Comparison of ENCODE assay signal across 8 mouse cellular contexts in genomic region chr12:65074651-65075050, GRCm38 (mm10). TPM values are rescaled to one million over a fixed set of nuclear protein-coding genes. Genes with fewer than 3 reads are reported as not detected.
DNase-seq lines count a peak whose midpoint lies in the region; ATAC-seq and TF ChIP-seq lines count a peak whose summit lies in the region.

No protein-coding gene starts in this region.

- no peak for DNase-seq in kidney, postnatal 0 days (ENCODE audit: low spot score)
- DNase-seq in kidney, postnatal 14 days: no peak
- no peak for DNase-seq in hindbrain, postnatal 0 days (ENCODE audit: low spot score)
- no peak for DNase-seq in layer of hippocampus, adult 8-10 months (ENCODE audit: low spot score in 2 of 2)
- DNase-seq in gastrocnemius, postnatal 4 days (ENCODE audit: low spot score in 2 of 2): no peak
- DNase-seq in thymus, adult 2 months: no peak

- ATAC-seq in kidney, postnatal 0 days (replicated peaks; ENCODE audit: low FRiP score, low read depth): no peak
- no peak for ATAC-seq in hindbrain, postnatal 0 days
- ATAC-seq in neural tube, embryonic 13.5 days (ENCODE audit: low read depth): no peak

- H3K9me3 ChIP-seq in kidney, postnatal 0 days (replicated peaks; ENCODE audit: low read length): no peaks in the 10 kb centered on the region
- H3K9me3 ChIP-seq in hindbrain, postnatal 0 days (ENCODE audit: low read length): no peaks in the 10 kb centered on the region
- H3K9me3 ChIP-seq in neural tube, embryonic 13.5 days: no peaks in the 10 kb centered on the region

- H3K9ac ChIP-seq in kidney, postnatal 0 days (ENCODE audit: low read depth, low read length): peak overlapping the region; percentile 74; the same call in 1 of the 2 replicates
- H3K9ac ChIP-seq in hindbrain, postnatal 0 days (replicated peaks; ENCODE audit: low read length): no peak overlapping the region
- H3K9ac ChIP-seq in neural tube, embryonic 13.5 days: peak overlapping the region; percentile 60

- H3K36me3 ChIP-seq in kidney, postnatal 0 days (ENCODE audit: insufficient read depth, low read length): no peaks in the 10 kb centered on the region
- no peaks in the 10 kb centered on the region for H3K36me3 ChIP-seq in hindbrain, postnatal 0 days (ENCODE audit: insufficient read depth, low read length)
- H3K36me3 ChIP-seq in neural tube, embryonic 13.5 days: peaks cover 1% of the 10 kb centered on the region; the same call in 1 of the 2 replicates
- no peaks in the 10 kb centered on the region for H3K36me3 ChIP-seq in thymus, adult 2 months (ENCODE audit: control insufficient read depth, insufficient read depth, low read length)

- no peak for TF ChIP-seq CTCF in kidney, postnatal 0 days (IDR thresholded peaks at IDR 0.05; ENCODE audit: low read depth)
- TF ChIP-seq CTCF in cortical plate, adult 2 months (IDR thresholded peaks at IDR 0.05; ENCODE audit: extremely low read depth, insufficient read depth, low read length): no peak
- no peak for TF ChIP-seq CTCF in hindbrain, postnatal 0 days (IDR thresholded peaks at IDR 0.05; ENCODE audit: low read depth)
- TF ChIP-seq CTCF in thymus, adult 2 months (IDR thresholded peaks at IDR 0.05; ENCODE audit: borderline replicate concordance, control insufficient read depth, extremely low read depth, insufficient read depth, low read length, poor library complexity): no peak

- peaks cover 5% of the 10 kb centered on the region; the same call in 1 of the 2 replicates for H3K4me1 ChIP-seq in kidney, postnatal 0 days (replicated peaks; ENCODE audit: insufficient read depth, low read length)
- peaks cover 5% of the 10 kb centered on the region; the same call in 1 of the 2 replicates for H3K4me1 ChIP-seq in cortical plate, adult 2 months (ENCODE audit: control insufficient read depth, insufficient read depth, low read length)
- H3K4me1 ChIP-seq in hindbrain, postnatal 0 days (ENCODE audit: insufficient read depth, low read length): peaks cover 14% of the 10 kb centered on the region
- H3K4me1 ChIP-seq in neural tube, embryonic 13.5 days (replicated peaks): peaks cover 48% of the 10 kb centered on the region
- peaks cover 9% of the 10 kb centered on the region for H3K4me1 ChIP-seq in thymus, adult 2 months (replicated peaks; ENCODE audit: control insufficient read depth, insufficient read depth, low read length)

- no peaks in the 10 kb centered on the region for H3K27me3 ChIP-seq in kidney, postnatal 0 days (ENCODE audit: insufficient read depth, low read length)
- H3K27me3 ChIP-seq in hindbrain, postnatal 0 days (ENCODE audit: insufficient read depth, low read length): no peaks in the 10 kb centered on the region
- no peaks in the 10 kb centered on the region for H3K27me3 ChIP-seq in neural tube, embryonic 13.5 days
- no peaks in the 10 kb centered on the region for H3K27me3 ChIP-seq in thymus, adult 2 months (ENCODE audit: control insufficient read depth, insufficient read depth, low read length)

- H3K27ac ChIP-seq in kidney, postnatal 0 days: peak overlapping the region; percentile 95
- H3K27ac ChIP-seq in cortical plate, adult 2 months (ENCODE audit: insufficient read depth, low read length): 0 out of 2 replicates have a peak overlapping the region, but pooled peaks have one; percentile 22
- peak overlapping the region; percentile 84; the same call in 1 of the 2 replicates for H3K27ac ChIP-seq in hindbrain, postnatal 0 days
- peak overlapping the region; percentile 94 for H3K27ac ChIP-seq in neural tube, embryonic 13.5 days (replicated peaks)
- H3K27ac ChIP-seq in thymus, adult 2 months (ENCODE audit: control insufficient read depth, insufficient read depth, low read length): no peak overlapping the region

- TF ChIP-seq POLR2A in cortical plate, adult 2 months (IDR thresholded peaks at IDR 0.05; ENCODE audit: extremely low read depth, insufficient read depth, low read length): no peak
- TF ChIP-seq POLR2A in thymus, adult 2 months (IDR thresholded peaks at IDR 0.05; ENCODE audit: control insufficient read depth, extremely low read depth, insufficient read depth, low read length, poor library complexity): no peak

- WGBS in kidney, postnatal 0 days: 35% methylated on average over 7 of the region's 7 CpGs
- 40% methylated on average over 7 of the region's 7 CpGs for WGBS in hindbrain, postnatal 0 days
- 46% methylated on average over 7 of the region's 7 CpGs for WGBS in neural tube, embryonic 13.5 days
- 53% methylated on average over 7 of the region's 7 CpGs for WGBS in thymus, adult 2 months

- H3K4me2 ChIP-seq in kidney, postnatal 0 days (ENCODE audit: low read length): peak overlapping the region; percentile 63
- H3K4me2 ChIP-seq in hindbrain, postnatal 0 days (ENCODE audit: low read depth, low read length): peak overlapping the region; percentile 88
- peak overlapping the region; percentile 72 for H3K4me2 ChIP-seq in neural tube, embryonic 13.5 days

- peak overlapping the region; percentile 81 for H3K4me3 ChIP-seq in kidney, postnatal 0 days (replicated peaks; ENCODE audit: low read depth, low read length)
- H3K4me3 ChIP-seq in cortical plate, adult 2 months (ENCODE audit: insufficient read depth, low read length): peak overlapping the region; percentile 69
- H3K4me3 ChIP-seq in hindbrain, postnatal 0 days (ENCODE audit: low read length): peak overlapping the region; percentile 90
- peak overlapping the region; percentile 87 for H3K4me3 ChIP-seq in neural tube, embryonic 13.5 days
- H3K4me3 ChIP-seq in thymus, adult 2 months (ENCODE audit: control insufficient read depth, insufficient read depth, low read length): no peak overlapping the region

RNA-seq across cellular contexts. Expression of gene Fancm, which starts 0.8 kb away (rescaled TPM):
- 7.4 and 8.3 TPM in 2 replicates for polyA plus RNA-seq in kidney, postnatal 0 days (2015; fragmentation: Nextera tagmentation; extraction: Ambion mirVana)
- polyA plus RNA-seq in cortical plate, adult 2 months (2012; rRNA removed): 5.8 and 6.1 TPM in 2 replicates
- total RNA-seq in hindbrain, postnatal 0 days (2014; rRNA removed): 14.2 and 16.2 TPM in 2 replicates
- 6.1 and 8.2 TPM in 2 replicates for polyA plus RNA-seq in hindbrain, postnatal 0 days (2015; fragmentation: Nextera tagmentation; extraction: Ambion mirVana)
- 7.3 and 9.2 TPM in 2 replicates for polyA plus RNA-seq in neural tube, embryonic 13.5 days (2015; fragmentation: Nextera tagmentation; extraction: Ambion mirVana)
- total RNA-seq in layer of hippocampus, adult 8-10 months (2022): 10 to 100 TPM; 11.2 to 16.1 (median 14.8) TPM
- 10 to 100 TPM in 1 of 2 experiments, 1 to 10 TPM in 1; 9.1 to 10.1 TPM for total RNA-seq in gastrocnemius, postnatal 4 days (2021)
- polyA plus RNA-seq in thymus, adult 2 months (2012; rRNA removed): 4.3 and 6.6 TPM in 2 replicates

RNA-seq across cellular contexts. Expression of gene Fkbp3, which starts 0.8 kb away (rescaled TPM):
- polyA plus RNA-seq in kidney, postnatal 0 days (2015; fragmentation: Nextera tagmentation; extraction: Ambion mirVana): 432 and 463 TPM in 2 replicates
- polyA plus RNA-seq in cortical plate, adult 2 months (2012; rRNA removed): 244 and 271 TPM in 2 replicates
- total RNA-seq in hindbrain, postnatal 0 days (2014; rRNA removed): 121 and 180 TPM in 2 replicates
- polyA plus RNA-seq in hindbrain, postnatal 0 days (2015; fragmentation: Nextera tagmentation; extraction: Ambion mirVana): 513 and 524 TPM in 2 replicates
- polyA plus RNA-seq in neural tube, embryonic 13.5 days (2015; fragmentation: Nextera tagmentation; extraction: Ambion mirVana): 460 and 490 TPM in 2 replicates
- total RNA-seq in layer of hippocampus, adult 8-10 months (2022): 100 to 1,000 TPM; 137 to 180 (median 153) TPM
- 100 to 1,000 TPM; 223 to 228 TPM for total RNA-seq in gastrocnemius, postnatal 4 days (2021)
- 42.7 and 49.9 TPM in 2 replicates for polyA plus RNA-seq in thymus, adult 2 months (2012; rRNA removed)

RNA-seq across cellular contexts. Expression of gene Prpf39, which starts 38.5 kb away (rescaled TPM):
- 34.4 and 37.2 TPM in 2 replicates for polyA plus RNA-seq in kidney, postnatal 0 days (2015; fragmentation: Nextera tagmentation; extraction: Ambion mirVana)
- polyA plus RNA-seq in cortical plate, adult 2 months (2012; rRNA removed): 39.3 and 45.6 TPM in 2 replicates
- total RNA-seq in hindbrain, postnatal 0 days (2014; rRNA removed): 27.2 and 28.9 TPM in 2 replicates
- polyA plus RNA-seq in hindbrain, postnatal 0 days (2015; fragmentation: Nextera tagmentation; extraction: Ambion mirVana): 36.9 and 39.2 TPM in 2 replicates
- 39.3 and 45.7 TPM in 2 replicates for polyA plus RNA-seq in neural tube, embryonic 13.5 days (2015; fragmentation: Nextera tagmentation; extraction: Ambion mirVana)
- 10 to 100 TPM; 39.2 to 56.3 (median 48.3) TPM for total RNA-seq in layer of hippocampus, adult 8-10 months (2022)
- total RNA-seq in gastrocnemius, postnatal 4 days (2021): 10 to 100 TPM; 28.6 to 36.0 TPM
- polyA plus RNA-seq in thymus, adult 2 months (2012; rRNA removed): 15.7 and 18.7 TPM in 2 replicates
